Mouse (Mus musculus) embryonic facial prominence, embryonic 12.5 days (tissue): ENCODE measurements around the gene Rnf169. TPM values are rescaled to one million over a fixed set of nuclear protein-coding genes. Genes with fewer than 3 reads are reported as not detected.
"Not testable (repeated sequence)": the region's sequence is repeated elsewhere in the genome, so short reads cannot be mapped to it uniquely, and the experiment has no call there.

Experiments used
- ATAC-seq: fragments of 200-750 bp; cut with Nextera tagmentation; 2 replicates; pipeline ENCODE4 v1.8.0; 2017; ENCODE audit not compliant: insufficient number of reproducible peaks, insufficient read depth, low FRiP score, low TSS enrichment
- H3K27ac ChIP-seq: fragments of 300-500 bp; sonication (generic); 2 replicates; pipeline ENCODE4 v1.5.1; 2016; ENCODE audit warnings: mild to moderate bottlenecking
- H3K27me3 ChIP-seq: fragments of 300-500 bp; sonication (generic); 2 replicates; pipeline ENCODE4 v1.6.1; 2016; ENCODE audit warnings: mild to moderate bottlenecking, moderate library complexity
- H3K36me3 ChIP-seq: fragments of 300-500 bp; sonication (generic); 2 replicates; pipeline ENCODE4 v1.6.1; 2016; ENCODE audit warnings: mild to moderate bottlenecking
- H3K4me1 ChIP-seq: fragments of 300-500 bp; sonication (generic); 2 replicates; pipeline ENCODE4 v1.6.1; 2016
- H3K4me2 ChIP-seq: fragments of 300-500 bp; sonication (generic); replicated peaks from 2 replicates; pipeline ENCODE4 v1.6.1; 2016; ENCODE audit warnings: mild to moderate bottlenecking, moderate library complexity
- H3K4me3 ChIP-seq: fragments of 300-500 bp; sonication (generic); 2 replicates; pipeline ENCODE4 v1.5.1; 2016; ENCODE audit warnings: mild to moderate bottlenecking
- H3K9ac ChIP-seq: fragments of 300-500 bp; sonication (generic); 2 replicates; pipeline ENCODE4 v1.6.1; 2016; ENCODE audit warnings: mild to moderate bottlenecking, moderate library complexity
- H3K9me3 ChIP-seq: fragments of 300-500 bp; sonication (generic); 2 replicates; pipeline ENCODE4 v1.6.1; 2016; ENCODE audit warnings: mild to moderate bottlenecking, moderate library complexity
- WGBS: fragments of 180-500 bp; shearing (Covaris S2); methylation state at CpG from one replicate; pipeline ENCODE4 v1.1.7; 2016; 5-methylcytosine and 5-hydroxymethylcytosine counted together
- polyA plus RNA-seq: library from polyadenylated mRNA; unstranded; fragments of >200 nt; fragmentation: Nextera tagmentation; extraction: Ambion mirVana; gene quantifications from 2 replicates; pipeline ENCODE4 v1.2.1, GENCODE M21; 2016

Gene Rnf169
- polyA plus RNA-seq, 1 experiment from 2014 or later = 8.1 TPM

DNA sequence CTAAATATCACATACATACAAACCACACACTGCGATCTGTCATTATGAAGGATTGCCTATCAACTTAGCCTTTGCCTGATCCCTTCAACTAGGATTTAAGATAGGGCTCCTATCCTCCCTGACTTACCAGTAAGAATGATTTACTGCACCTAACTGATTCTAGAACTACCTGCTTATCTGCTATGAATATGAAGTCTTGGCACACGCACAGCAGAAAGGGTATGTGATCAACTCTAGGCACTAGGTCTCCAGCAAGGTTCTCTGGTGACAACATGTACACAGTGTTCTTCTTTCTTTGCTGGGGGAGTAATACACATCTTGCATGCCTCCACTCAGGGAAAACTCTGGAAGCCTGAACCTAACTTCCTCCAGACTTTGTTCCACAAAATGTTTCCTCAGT, 18.7 kb downstream of the Rnf169 start:
- no peaks in the 10 kb centered on the region for H3K27me3 ChIP-seq
- no peak overlapping the region for H3K4me2 ChIP-seq
- H3K9ac ChIP-seq = no peak overlapping the region
- ATAC-seq = no peak
- WGBS = 92% methylated on average over 2 of the region's 2 CpGs
- no peaks in the 10 kb centered on the region for H3K9me3 ChIP-seq
- peaks cover 23% of the 10 kb centered on the region for H3K4me1 ChIP-seq
- H3K27ac ChIP-seq = no peak overlapping the region
- no peak overlapping the region for H3K4me3 ChIP-seq
- no peaks in the 10 kb centered on the region for H3K36me3 ChIP-seq

DNA sequence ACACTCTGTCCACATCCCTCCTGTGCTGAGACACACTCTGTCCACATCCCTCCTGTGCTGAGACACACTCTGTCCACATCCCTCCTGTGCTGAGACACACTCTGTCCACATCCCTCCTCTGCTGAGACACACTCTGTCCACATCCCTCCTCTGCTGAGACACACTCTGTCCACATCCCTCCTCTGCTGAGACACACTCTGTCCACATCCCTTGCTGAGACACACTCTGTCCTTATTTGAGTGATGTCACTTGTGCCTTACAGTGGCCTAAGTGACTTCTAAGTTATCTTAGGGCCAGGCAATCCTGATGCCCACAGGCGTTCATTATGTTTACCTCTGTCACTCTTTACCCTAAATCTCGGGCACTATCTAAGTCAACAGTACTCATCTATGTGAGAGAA, 19.7 kb downstream of the Rnf169 start:
- WGBS = 74% methylated on average over 2 of the region's 2 CpGs
- peaks cover 16% of the 10 kb centered on the region for H3K4me1 ChIP-seq

DNA sequence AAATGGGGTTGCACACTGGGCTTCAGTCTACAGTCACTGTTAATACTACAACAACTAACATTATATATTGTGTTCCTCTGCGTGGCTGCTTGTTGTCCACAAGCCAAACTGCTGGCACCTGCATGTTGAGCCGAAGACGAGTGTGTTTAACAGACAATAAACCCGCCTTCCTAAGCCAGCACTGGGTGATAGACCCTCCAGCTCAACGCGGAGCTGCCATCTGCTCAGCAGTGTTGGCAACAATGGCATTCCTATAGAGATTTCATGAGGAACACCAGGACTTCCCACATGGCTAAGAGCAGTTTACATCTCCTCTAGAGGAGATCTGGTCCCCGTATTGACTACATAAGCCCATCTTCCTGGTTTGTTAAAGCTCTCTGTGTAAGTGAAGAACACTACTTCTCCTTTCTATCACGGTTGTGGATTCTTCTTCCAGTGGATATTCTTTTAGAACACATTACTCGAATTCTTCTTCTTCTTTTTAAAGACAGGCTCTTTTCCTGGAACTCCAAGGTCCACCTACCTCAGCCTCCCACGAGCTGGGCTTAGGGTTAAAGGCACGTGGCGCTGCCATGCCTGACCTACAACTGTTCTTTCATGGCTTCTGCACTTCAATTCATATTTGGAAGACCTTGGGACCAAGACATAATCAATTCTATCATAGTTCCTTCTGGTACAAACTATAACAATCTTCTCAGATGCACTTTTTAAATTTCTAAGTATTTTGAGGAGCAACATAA, 22.9 kb downstream of the Rnf169 start:
- Histone ChIP-seq H3K4me3 (no peak overlapping the region), H3K4me2 (no peak overlapping the region), H3K36me3 (0 out of 2 replicates have a peak, but pooled peaks cover 4% of the 10 kb centered on the region), H3K4me1 (no peaks in the 10 kb centered on the region), H3K9me3 (no peaks in the 10 kb centered on the region), H3K27ac (no peak overlapping the region), H3K27me3 (no peaks in the 10 kb centered on the region), H3K9ac (no peak overlapping the region)
- WGBS = 91% methylated on average over 12 of the region's 12 CpGs
- no peak for ATAC-seq

More for the DNA sequence above, 19.7 kb downstream of the Rnf169 start:
- not testable (repeated sequence) for H3K9ac ChIP-seq, H3K27ac ChIP-seq, H3K4me2 ChIP-seq, ATAC-seq, H3K27me3 ChIP-seq, H3K9me3 ChIP-seq, H3K36me3 ChIP-seq, H3K4me3 ChIP-seq

DNA sequence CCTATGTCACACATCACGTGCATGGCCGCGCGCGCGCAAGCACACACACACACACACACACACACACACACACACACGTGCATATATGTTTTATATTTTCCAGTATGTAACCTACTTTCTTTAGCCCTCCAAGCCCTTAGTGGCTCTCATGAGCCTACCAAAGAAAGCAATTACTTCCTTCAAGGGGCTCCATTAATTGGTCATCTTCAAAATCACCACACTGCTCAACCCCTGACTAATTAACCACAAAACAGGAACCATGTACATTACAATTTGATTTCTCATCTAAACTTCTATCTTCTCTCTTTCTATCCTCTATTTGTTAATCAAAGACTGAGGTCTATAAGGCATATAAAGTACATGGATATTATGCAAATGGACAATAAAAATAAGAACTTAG, 24.2 kb downstream of the Rnf169 start:
- no peak overlapping the region for H3K9ac ChIP-seq
- no peak for ATAC-seq
- 95% methylated on average over 7 of the region's 7 CpGs for WGBS

DNA sequence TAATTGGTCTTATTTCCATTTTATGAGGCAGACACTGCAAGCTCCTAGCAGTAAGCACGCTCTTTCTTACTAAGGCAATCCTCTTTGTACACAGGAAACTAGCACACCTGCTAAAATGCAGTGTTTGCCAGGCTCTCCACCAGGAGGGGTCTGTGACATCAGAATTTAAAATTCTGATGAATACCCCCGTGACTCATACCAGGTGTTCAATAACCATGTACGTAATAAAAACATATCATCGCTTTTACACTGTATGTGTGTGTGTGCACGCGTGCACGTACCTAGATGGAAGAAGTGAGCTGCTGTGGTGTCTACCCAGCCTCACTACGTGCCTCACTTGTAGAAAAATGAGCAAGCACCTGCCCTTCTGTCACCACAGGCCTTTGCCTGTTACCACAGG, 26.0 kb downstream of the Rnf169 start:
- Histone ChIP-seq H3K4me3 (no peak overlapping the region), H3K4me2 (no peak overlapping the region), H3K9me3 (no peaks in the 10 kb centered on the region), H3K9ac (no peak overlapping the region), H3K4me1 (no peaks in the 10 kb centered on the region), H3K27me3 (no peaks in the 10 kb centered on the region), H3K27ac (no peak overlapping the region), H3K36me3 (peaks cover 18% of the 10 kb centered on the region)
- 96% methylated on average over 8 of the region's 8 CpGs for WGBS
- ATAC-seq = no peak

More for the DNA sequence above, 24.2 kb downstream of the Rnf169 start:
- H3K27me3 ChIP-seq = no peaks in the 10 kb centered on the region
- no peaks in the 10 kb centered on the region for H3K4me1 ChIP-seq
- H3K4me2 ChIP-seq = no peak overlapping the region
- no peaks in the 10 kb centered on the region for H3K9me3 ChIP-seq
- no peak overlapping the region for H3K27ac ChIP-seq
- peaks cover 14% of the 10 kb centered on the region for H3K36me3 ChIP-seq
- H3K4me3 ChIP-seq = no peak overlapping the region

DNA sequence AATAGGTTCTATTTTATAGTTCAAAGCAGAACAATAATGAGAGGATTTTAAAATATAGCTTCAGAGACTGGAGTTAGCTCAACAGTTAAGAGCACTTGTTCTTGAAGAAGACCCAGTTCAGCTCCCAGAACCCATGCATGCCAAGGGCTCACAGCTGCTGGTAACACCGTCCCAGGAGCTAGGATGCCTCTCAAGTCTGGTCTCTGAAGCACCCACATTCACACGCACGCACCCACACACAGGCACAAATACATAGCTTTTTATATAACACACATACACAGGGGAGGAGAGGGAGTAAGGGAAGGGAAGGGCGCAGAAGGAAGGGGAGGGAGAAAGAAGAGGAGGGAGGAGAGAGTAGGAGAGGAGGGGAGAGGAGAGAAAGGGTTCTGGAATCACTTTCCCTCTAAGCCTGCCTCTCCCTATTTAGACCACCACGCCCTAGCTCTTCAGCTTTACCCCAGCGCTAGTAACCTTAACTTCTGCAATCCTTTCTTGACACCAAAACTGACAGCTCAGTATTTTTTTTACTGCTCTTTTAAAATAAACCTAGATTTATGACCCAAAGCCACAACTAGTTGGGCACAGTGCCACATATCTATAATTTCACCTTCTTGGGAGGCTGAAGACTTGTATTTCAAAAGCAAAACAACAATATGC, 26.7 kb downstream of the Rnf169 start:
- no peak for ATAC-seq
- Histone ChIP-seq H3K36me3 (peaks cover 18% of the 10 kb centered on the region), H3K4me2 (no peak overlapping the region), H3K27me3 (no peaks in the 10 kb centered on the region), H3K9ac (no peak overlapping the region), H3K27ac (no peak overlapping the region), H3K4me3 (no peak overlapping the region), H3K9me3 (no peaks in the 10 kb centered on the region), H3K4me1 (no peaks in the 10 kb centered on the region)
- 84% methylated on average over 6 of the region's 6 CpGs for WGBS

DNA sequence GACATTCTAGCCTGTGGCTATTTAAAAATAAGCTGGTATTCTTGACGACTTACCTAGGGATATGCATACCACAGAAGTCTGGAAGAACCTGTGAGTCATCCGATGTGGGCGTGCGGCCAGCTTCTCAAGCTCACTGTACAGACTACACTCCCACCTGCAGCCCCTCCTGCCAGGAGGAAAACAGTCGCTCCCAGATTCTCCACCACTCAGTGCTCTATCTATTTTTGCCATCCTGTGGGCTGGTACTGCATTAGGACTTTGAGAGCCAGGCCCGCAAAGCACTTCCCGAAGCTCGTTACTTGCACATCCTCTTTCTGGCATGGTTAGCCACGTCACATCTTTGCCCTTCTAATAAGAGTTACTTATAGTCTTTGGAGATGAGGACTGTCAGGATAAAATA, 32.9 kb downstream of the Rnf169 start:
- ATAC-seq = no peak
- no peak overlapping the region for H3K4me2 ChIP-seq
- H3K36me3 ChIP-seq = peaks cover 68% of the 10 kb centered on the region

DNA sequence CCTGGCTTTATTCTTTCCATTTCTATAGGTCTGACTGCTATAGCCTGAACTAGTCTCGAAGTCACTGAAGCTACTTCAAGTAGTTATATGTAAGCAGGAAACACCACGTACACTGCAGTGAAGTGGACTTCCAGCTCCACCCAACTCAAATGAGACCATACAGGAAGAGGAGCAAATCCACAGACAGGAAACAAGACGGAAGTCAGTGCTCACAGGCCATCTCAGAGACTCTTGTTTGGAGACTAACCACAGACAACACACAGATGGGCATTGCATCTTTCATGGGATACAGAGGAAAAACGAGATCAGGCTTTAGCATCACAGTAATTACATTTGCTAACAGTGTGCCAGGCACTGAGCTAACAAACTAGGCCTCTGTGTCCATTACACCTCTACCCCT, 33.9 kb downstream of the Rnf169 start:
- Histone ChIP-seq H3K4me2 (no peak overlapping the region), H3K36me3 (peaks cover 63% of the 10 kb centered on the region)

More for the DNA sequence above, 32.9 kb downstream of the Rnf169 start:
- H3K4me1 ChIP-seq = no peaks in the 10 kb centered on the region
- no peak overlapping the region for H3K4me3 ChIP-seq
- H3K9me3 ChIP-seq = no peaks in the 10 kb centered on the region
- H3K27me3 ChIP-seq = no peaks in the 10 kb centered on the region
- no peak overlapping the region for H3K27ac ChIP-seq
- WGBS = 93% methylated on average over 9 of the region's 9 CpGs
- no peak overlapping the region for H3K9ac ChIP-seq

DNA sequence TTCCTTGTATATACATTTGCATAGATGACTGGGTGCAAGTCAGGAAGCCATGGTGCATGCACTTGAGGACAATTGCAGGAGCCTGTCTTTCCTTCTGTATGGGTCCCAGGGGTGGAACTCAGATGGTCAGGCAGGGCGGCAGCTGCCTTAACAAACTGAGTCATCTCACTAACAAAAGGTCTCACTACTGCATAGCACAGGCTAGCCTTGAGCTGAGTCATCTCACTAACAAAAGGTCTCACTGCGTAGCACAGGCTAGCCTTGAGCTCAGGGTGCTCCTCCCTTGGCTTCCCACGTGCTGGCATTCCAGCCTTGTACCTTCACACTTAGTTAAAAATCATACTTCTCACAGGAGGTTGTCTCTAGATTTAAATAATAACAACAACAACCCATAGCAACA, 34.3 kb downstream of the Rnf169 start:
- no peaks in the 10 kb centered on the region for H3K9me3 ChIP-seq
- no peak overlapping the region for H3K9ac ChIP-seq
- no peak overlapping the region for H3K4me3 ChIP-seq
- H3K36me3 ChIP-seq = peaks cover 63% of the 10 kb centered on the region
- WGBS = 96% methylated on average over 3 of the region's 3 CpGs
- H3K27me3 ChIP-seq = no peaks in the 10 kb centered on the region
- H3K4me2 ChIP-seq = no peak overlapping the region
- H3K4me1 ChIP-seq = no peaks in the 10 kb centered on the region
- H3K27ac ChIP-seq = no peak overlapping the region
- ATAC-seq = no peak

More for the DNA sequence above, 33.9 kb downstream of the Rnf169 start:
- Histone ChIP-seq H3K27ac (no peak overlapping the region), H3K4me1 (no peaks in the 10 kb centered on the region), H3K27me3 (no peaks in the 10 kb centered on the region), H3K4me3 (no peak overlapping the region), H3K9me3 (no peaks in the 10 kb centered on the region), H3K9ac (no peak overlapping the region)
- WGBS = 87% methylated on average over 4 of the region's 4 CpGs
- no peak for ATAC-seq

DNA sequence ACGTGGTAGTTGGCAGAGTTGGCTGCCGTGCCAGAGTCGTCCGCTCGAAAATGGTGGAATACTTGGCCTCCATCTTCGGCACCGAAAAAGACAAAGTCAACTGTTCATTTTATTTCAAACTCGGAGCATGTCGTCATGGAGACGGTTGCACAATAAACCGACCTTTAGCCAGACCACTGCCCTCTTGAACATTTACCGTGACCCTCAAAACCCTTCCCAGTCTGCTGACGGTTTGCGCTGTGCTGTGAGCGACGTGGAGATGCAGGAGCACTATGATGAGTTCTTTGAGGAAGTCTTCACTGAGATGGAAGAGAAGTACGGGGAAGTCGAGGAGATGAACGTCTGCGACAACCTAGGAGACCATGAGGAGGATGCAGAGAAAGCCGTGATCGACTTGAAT, 35.2 kb downstream of the Rnf169 start:
- peaks cover 72% of the 10 kb centered on the region for H3K36me3 ChIP-seq
- H3K9ac ChIP-seq, H3K27ac ChIP-seq, H3K4me3 ChIP-seq, ATAC-seq, H3K4me2 ChIP-seq, H3K4me1 ChIP-seq, H3K9me3 ChIP-seq, H3K27me3 ChIP-seq: not testable (repeated sequence)
- 92% methylated on average over 22 of the region's 22 CpGs for WGBS

DNA sequence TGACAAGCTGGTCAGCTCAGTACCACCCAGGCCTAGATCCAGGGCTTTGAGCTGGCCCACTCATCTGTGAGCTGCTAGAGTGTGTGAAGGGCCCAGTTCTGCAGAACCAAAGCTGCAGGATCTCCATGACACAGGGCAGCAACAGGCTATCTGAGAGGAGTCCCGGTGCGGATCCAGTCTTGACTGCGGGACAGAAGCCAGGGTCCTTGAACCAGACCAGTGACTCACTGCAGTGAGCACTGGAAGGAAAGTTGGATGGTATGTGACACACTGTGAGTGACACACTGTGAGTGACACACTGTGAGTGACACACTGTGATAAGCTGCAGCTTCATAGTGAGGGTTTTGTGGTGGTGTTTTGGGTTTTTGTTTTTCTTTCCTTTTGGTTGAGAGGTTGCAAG, 35.7 kb downstream of the Rnf169 start:
- H3K27ac ChIP-seq = no peak overlapping the region
- H3K9ac ChIP-seq = no peak overlapping the region
- no peak overlapping the region for H3K4me3 ChIP-seq
- H3K9me3 ChIP-seq = no peaks in the 10 kb centered on the region
- H3K27me3 ChIP-seq = no peaks in the 10 kb centered on the region
- WGBS = 98% methylated on average over 3 of the region's 3 CpGs
- ATAC-seq = no peak
- H3K36me3 ChIP-seq = peaks cover 73% of the 10 kb centered on the region
- H3K4me1 ChIP-seq = no peaks in the 10 kb centered on the region
- no peak overlapping the region for H3K4me2 ChIP-seq

DNA sequence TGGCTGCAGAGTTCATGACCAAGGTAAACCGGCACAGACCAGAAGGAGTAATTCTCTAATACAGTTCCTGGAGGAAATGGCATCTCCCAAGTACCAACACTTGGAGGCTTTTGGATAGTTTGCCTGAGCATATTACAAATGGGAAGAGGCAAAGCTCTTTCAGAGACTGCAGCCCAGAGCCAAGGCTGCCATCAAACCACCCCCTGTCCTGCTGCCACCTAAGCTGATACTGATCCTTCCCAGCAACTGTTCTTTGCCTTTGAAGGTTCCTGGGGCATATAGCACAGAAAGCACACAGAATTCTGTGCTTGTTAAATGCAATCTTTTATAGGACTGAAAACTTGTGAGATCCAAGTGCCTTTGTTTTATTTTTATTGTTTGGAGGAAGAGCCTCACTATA, 39.6 kb downstream of the Rnf169 start:
- Histone ChIP-seq H3K9me3 (no peaks in the 10 kb centered on the region), H3K4me1 (no peaks in the 10 kb centered on the region), H3K27me3 (no peaks in the 10 kb centered on the region), H3K4me3 (no peak overlapping the region), H3K36me3 (peaks cover 65% of the 10 kb centered on the region), H3K4me2 (no peak overlapping the region), H3K9ac (no peak overlapping the region), H3K27ac (no peak overlapping the region)
- WGBS = 85% methylated on average over 1 of the region's 1 CpGs
- ATAC-seq = no peak
